Mouse (Mus musculus): ENCODE measurements around the gene Rassf1. TPM values are rescaled to one million over a fixed set of nuclear protein-coding genes. Genes with fewer than 3 reads are reported as not detected.
"Not testable (repeated sequence)": the region's sequence is repeated elsewhere in the genome, so short reads cannot be mapped to it uniquely, and the experiment has no call there.

Gene Rassf1
- total and polyA plus RNA-seq, 2 experiments from 2014 or later = 21.7 to 33.3 TPM

DNA sequence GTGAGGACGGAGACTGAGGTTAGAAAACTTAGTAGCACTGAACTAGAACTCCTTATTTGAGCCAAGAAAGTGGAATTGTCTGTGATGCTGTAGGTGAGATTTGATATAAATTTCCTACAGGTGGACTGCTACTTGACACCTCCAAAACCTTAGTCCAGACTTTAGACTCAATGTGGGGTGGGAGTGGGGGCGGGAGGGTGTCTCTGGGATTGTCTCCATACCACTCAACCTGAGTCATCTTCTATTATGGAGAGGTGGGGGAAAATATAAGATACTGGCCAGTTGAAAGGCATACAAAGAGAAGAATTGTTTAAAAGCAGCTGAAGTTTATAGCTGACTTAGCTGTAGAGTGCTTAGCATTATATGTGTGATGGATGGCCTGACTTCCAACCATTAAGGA is 4.3 kb downstream of the Rassf1 start:
- H3K4me1 ChIP-seq (ENCODE audit: insufficient read depth) = peaks cover 28% of the 10 kb centered on the region
- H3K4me2 ChIP-seq (ENCODE audit: low read depth) = peak overlapping the region; percentile 87
- H3K9me3 ChIP-seq (ENCODE audit: low read length) = no peaks in the 10 kb centered on the region
- DNase-seq = no peak
- peaks cover 11% of the 10 kb centered on the region for H3K27me3 ChIP-seq (ENCODE audit: insufficient read depth, low read length)
- no peak overlapping the region for H3K27ac ChIP-seq (ENCODE audit: low read depth, low read length)
- TF ChIP-seq CTCF (IDR thresholded peaks at IDR 0.05; ENCODE audit: low read depth) = no peak
- H3K4me3 ChIP-seq (ENCODE audit: low read depth, low read length) = peak overlapping the region; percentile 69
- peaks cover 36% of the 10 kb centered on the region for H3K36me3 ChIP-seq (ENCODE audit: insufficient read depth)
- H3K9ac ChIP-seq = peak overlapping the region; percentile 70; the same call in 1 of the 2 replicates
- WGBS = 45% methylated on average over 2 of the region's 2 CpGs
- ATAC-seq = no peak

DNA sequence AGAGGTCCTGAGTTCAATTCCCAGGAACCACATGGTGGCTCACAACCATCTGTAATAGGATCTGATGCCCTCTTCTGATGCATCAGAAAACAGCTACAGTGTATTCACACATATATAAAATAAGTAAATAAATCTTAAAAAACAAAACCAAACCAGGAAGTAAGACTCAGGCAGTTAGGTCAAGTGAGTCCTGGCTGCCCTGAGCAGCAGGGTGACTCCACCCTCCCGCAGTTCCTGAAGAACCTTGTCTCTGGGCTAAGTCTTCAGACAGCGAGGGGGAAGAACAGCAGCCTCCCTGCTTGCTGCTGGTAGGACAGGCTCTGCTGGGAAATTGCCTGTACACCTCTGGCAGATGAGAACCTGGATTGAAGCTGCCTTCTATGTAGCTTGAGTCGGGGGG is 5.0 kb downstream of the Rassf1 start:
- ATAC-seq = no peak
- H3K4me3 ChIP-seq (ENCODE audit: low read depth, low read length) = no peak overlapping the region
- no peak overlapping the region for H3K4me2 ChIP-seq (ENCODE audit: low read depth)
- peaks cover 9% of the 10 kb centered on the region; the same call in 1 of the 2 replicates for H3K27me3 ChIP-seq (ENCODE audit: insufficient read depth, low read length)
- 75% methylated on average over 3 of the region's 3 CpGs for WGBS
- H3K36me3 ChIP-seq (ENCODE audit: insufficient read depth) = peaks cover 43% of the 10 kb centered on the region
- H3K9me3 ChIP-seq (ENCODE audit: low read length) = no peaks in the 10 kb centered on the region
- no peak overlapping the region for H3K9ac ChIP-seq
- no peak for DNase-seq
- no peak for TF ChIP-seq CTCF (IDR thresholded peaks at IDR 0.05; ENCODE audit: low read depth)
- peaks cover 24% of the 10 kb centered on the region for H3K4me1 ChIP-seq (ENCODE audit: insufficient read depth)
- H3K27ac ChIP-seq (ENCODE audit: low read depth, low read length) = no peak overlapping the region

DNA sequence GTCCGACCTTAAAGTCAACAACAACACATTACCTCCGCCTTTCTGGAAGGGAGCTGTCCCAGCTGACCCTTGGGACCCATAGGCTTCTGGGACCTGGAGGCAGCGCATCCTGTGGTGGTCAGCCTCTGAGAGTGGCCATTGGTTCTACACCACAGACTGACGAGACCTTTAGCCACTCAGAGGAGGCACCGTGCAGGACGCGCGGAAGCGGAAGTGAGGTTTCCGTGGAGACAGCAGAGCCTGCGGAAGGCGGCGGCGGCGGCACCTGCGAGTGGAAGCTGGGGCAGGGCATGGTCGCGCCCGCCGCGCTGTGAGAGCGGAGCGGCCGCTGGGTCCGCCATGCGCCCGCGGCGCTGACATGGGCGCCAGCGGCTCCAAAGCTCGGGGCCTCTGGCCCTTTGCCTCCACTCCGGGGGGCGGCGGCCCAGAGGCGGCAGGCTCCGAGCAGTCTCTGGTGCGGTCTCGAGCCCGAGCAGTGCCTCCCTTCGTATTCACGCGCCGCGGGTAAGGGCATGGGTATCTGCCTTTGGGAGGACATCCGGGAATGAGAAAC is 11.8 kb downstream of the Rassf1 start, which contains the start of gene Tusc2:
Gene Tusc2 (plus strand): TSS at position 227 of the 553 bp plus-strand sequence.
- H3K27ac ChIP-seq (ENCODE audit: low read depth, low read length) = peak within 1 kb of the TSS; percentile 72
- no peak; the same call in 1 of the 2 replicates for TF ChIP-seq CTCF (IDR thresholded peaks at IDR 0.05; ENCODE audit: low read depth)

DNA sequence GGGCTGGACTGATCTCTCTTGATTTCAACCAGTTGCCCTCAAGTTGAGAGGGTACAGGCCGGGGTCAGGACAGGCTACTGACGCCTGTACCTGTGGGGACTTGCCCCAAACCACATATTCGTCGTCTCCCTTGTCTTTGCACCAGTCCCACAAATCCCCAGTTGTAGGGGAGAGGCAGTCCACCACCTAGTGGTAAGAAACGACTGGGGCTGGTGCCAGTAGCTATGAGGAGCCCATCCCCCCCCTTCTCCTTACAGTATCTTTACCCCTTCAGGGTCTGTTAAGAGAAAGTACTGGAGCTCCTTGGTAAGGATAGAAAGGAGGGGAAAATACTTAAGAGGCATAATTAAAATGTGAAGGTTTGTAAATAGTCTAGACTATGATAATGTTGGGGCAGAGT is 14.2 kb downstream of the Rassf1 start:
- not testable (repeated sequence) for H3K27ac ChIP-seq (ENCODE audit: low read depth, low read length); H3K4me2 ChIP-seq (ENCODE audit: low read depth); ATAC-seq; H3K9ac ChIP-seq; H3K27me3 ChIP-seq (ENCODE audit: insufficient read depth, low read length); H3K4me3 ChIP-seq (ENCODE audit: low read depth, low read length); H3K9me3 ChIP-seq (ENCODE audit: low read length); DNase-seq
- H3K36me3 ChIP-seq (ENCODE audit: insufficient read depth) = peaks cover 29% of the 10 kb centered on the region
- H3K4me1 ChIP-seq (ENCODE audit: insufficient read depth) = peaks cover 31% of the 10 kb centered on the region
- 50% methylated on average over 5 of the region's 5 CpGs for WGBS
- TF ChIP-seq CTCF (IDR thresholded peaks at IDR 0.05; ENCODE audit: low read depth) = peak; percentile 25; the same call in 1 of the 2 replicates

More for the DNA sequence above, 11.8 kb downstream of the Rassf1 start, which contains the start of gene Tusc2:
- peak within 1 kb of the TSS; percentile 81 for H3K9ac ChIP-seq
- H3K36me3 ChIP-seq (ENCODE audit: insufficient read depth) = peaks cover 52% of the 10 kb centered on the region
- ATAC-seq (peak; percentile 99), DNase-seq (peak; percentile 93)
- peaks cover 19% of the 10 kb centered on the region for H3K4me1 ChIP-seq (ENCODE audit: insufficient read depth)
- peak within 1 kb of the TSS; percentile 91 for H3K4me3 ChIP-seq (ENCODE audit: low read depth, low read length)
- no peaks in the 10 kb centered on the region for H3K9me3 ChIP-seq (ENCODE audit: low read length)
- peak within 1 kb of the TSS; percentile 76 for H3K4me2 ChIP-seq (ENCODE audit: low read depth)
- 3% methylated on average over 43 of the region's 46 CpGs for WGBS
- no peaks in the 10 kb centered on the region for H3K27me3 ChIP-seq (ENCODE audit: insufficient read depth, low read length)

DNA sequence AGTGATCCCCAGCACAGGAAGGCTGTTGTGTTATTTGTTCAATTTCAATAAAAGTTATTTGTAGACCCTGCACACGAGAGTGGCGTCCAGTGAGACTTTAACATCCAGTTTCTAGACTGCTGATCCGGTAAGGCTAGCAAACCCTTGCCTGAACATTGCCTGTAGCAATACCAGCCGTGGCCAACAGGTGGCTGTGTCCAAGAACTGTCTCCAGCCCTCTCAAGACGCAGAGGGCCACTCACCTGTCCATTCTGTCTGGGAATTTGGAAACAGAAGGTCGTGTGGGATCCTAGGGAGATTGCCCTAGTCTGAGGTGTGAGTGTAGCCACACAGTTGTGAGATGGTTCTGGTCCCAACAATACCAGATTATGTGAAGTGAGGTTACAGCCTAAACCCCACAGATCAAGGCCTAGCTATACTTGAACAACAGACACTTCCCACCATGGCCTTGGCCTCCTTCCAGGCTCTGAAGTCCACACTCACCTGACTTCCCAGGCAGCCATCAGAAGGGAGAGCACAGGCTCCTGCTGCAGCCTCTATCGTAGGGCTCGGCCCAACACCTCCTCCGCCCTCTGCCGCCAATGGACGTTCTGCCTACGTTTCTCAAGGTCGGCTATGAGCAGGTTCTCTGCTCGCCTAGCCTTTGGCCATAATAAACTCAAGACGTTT is 14.8 kb downstream of the Rassf1 start:
- Histone ChIP-seq H3K4me3 (ENCODE audit: low read depth, low read length) (no peak overlapping the region), H3K9me3 (ENCODE audit: low read length) (no peaks in the 10 kb centered on the region), H3K4me1 (ENCODE audit: insufficient read depth) (peaks cover 35% of the 10 kb centered on the region), H3K4me2 (ENCODE audit: low read depth) (no peak overlapping the region), H3K27me3 (ENCODE audit: insufficient read depth, low read length) (no peaks in the 10 kb centered on the region), H3K9ac (no peak overlapping the region), H3K36me3 (ENCODE audit: insufficient read depth) (peaks cover 25% of the 10 kb centered on the region), H3K27ac (ENCODE audit: low read depth, low read length) (no peak overlapping the region; the same call in 1 of the 2 replicates)
- DNase-seq (peak; percentile 72), ATAC-seq (no peak)
- 58% methylated on average over 15 of the region's 15 CpGs for WGBS
- TF ChIP-seq CTCF (IDR thresholded peaks at IDR 0.05; ENCODE audit: low read depth) = peak; percentile 87

DNA sequence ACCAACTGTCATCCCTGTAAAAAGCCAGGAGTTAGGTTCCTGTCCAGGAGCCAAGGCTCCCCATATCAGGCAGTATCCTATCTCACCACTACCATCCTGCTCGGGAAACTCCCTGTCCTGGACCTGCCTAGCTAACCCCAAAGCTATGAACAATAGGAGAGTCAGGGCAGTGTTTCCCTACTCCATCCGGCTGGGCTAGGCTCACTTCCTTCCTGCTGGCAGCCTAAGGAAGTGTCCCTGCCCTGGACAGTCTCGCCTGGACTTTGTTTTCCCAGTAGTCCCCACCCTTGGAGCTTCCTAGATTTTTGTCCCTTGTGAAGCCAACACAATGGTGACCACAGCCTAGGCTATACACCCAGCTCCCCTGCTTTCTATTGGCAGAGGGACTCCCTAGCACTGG is 15.5 kb downstream of the Rassf1 start:
- WGBS = 77% methylated on average over 3 of the region's 3 CpGs
- ATAC-seq = no peak

DNA sequence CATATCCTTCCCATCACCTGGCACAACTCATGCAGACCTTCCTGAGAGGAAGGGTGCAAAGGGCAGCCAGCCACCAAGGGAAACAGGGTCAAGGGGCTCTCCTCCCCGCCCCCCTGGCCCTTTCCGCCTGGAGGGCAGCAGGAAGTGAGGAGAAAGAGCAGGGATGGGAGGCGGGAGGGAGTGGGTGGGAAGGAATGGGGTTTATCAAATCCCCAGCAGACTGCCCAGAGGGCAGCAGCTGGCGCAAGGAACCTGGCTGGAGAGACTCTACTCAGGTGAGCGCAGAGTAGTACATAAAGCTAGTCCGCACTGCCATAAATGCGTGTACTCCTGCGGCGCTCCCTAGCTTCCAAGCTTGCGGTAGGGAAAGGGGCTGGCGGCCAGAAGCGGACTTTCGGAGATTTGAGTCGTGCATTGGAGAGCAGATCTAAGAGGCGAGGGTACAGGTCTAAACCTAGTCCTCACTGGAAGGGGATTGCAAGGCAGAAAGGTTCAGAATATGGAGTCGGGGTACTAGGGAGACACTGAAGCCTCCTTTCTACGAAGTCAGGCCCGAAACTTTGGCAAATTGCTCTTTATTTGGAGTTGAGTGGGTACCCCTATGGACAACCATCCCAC is 16.5 kb downstream of the Rassf1 start, which contains the start of gene Hyal2:
Gene Hyal2 (plus strand): TSS at position 244 of the 618 bp plus-strand sequence.
- WGBS = 9% methylated on average over 18 of the region's 18 CpGs
- Histone ChIP-seq H3K4me3 (ENCODE audit: low read depth, low read length) (peak within 1 kb of the TSS; percentile 63), H3K4me2 (ENCODE audit: low read depth) (peak within 1 kb of the TSS; percentile 76), H3K9me3 (ENCODE audit: low read length) (no peaks in the 10 kb centered on the region), H3K9ac (peak within 1 kb of the TSS; percentile 69), H3K36me3 (ENCODE audit: insufficient read depth) (peaks cover 31% of the 10 kb centered on the region), H3K27ac (ENCODE audit: low read depth, low read length) (peak within 1 kb of the TSS; percentile 89), H3K4me1 (ENCODE audit: insufficient read depth) (peaks cover 33% of the 10 kb centered on the region), H3K27me3 (ENCODE audit: insufficient read depth, low read length) (no peaks in the 10 kb centered on the region)
- DNase-seq (no peak), ATAC-seq (no peak)
- no peak for TF ChIP-seq CTCF (IDR thresholded peaks at IDR 0.05; ENCODE audit: low read depth)

More for the DNA sequence above, 15.5 kb downstream of the Rassf1 start:
- Histone ChIP-seq H3K36me3 (ENCODE audit: insufficient read depth) (peaks cover 25% of the 10 kb centered on the region), H3K9ac (no peak overlapping the region), H3K9me3 (ENCODE audit: low read length) (no peaks in the 10 kb centered on the region), H3K4me3 (ENCODE audit: low read depth, low read length) (no peak overlapping the region), H3K27me3 (ENCODE audit: insufficient read depth, low read length) (no peaks in the 10 kb centered on the region), H3K4me2 (ENCODE audit: low read depth) (no peak overlapping the region), H3K4me1 (ENCODE audit: insufficient read depth) (peaks cover 35% of the 10 kb centered on the region), H3K27ac (ENCODE audit: low read depth, low read length) (no peak overlapping the region)
- DNase-seq = no peak
- TF ChIP-seq CTCF (IDR thresholded peaks at IDR 0.05; ENCODE audit: low read depth) = no peak
